Mouse (Mus musculus) liver, embryonic 11.5 days (tissue): ENCODE data around the gene Ttll1. TPM values are rescaled to one million over a fixed set of nuclear protein-coding genes. Genes with fewer than 3 reads are reported as not detected.

Experiments used
- ATAC-seq: fragments of 200-750 bp; cut with Nextera tagmentation; replicated peaks from 2 replicates; pipeline ENCODE4 v1.8.0; 2017; ENCODE audit warnings: moderate number of reproducible peaks, mild to moderate bottlenecking, moderate TSS enrichment, moderate library complexity; ENCODE audit not compliant: low FRiP score
- DNase-seq: peaks from one replicate; pipeline ENCODE4 v3.0.0-alpha.2; 2017; ENCODE audit warnings: low spot score
- H3K27ac ChIP-seq: fragments of 300-500 bp; sonication (generic); 2 replicates; pipeline ENCODE4 v1.5.1; 2014; ENCODE audit warnings: mild to moderate bottlenecking, low read depth, low read length, control low read depth
- H3K27me3 ChIP-seq: fragments of 300-500 bp; sonication (generic); replicated peaks from 2 replicates; pipeline ENCODE4 v1.6.1; 2014; ENCODE audit warnings: low read length, mixed read lengths; ENCODE audit not compliant: control insufficient read depth, insufficient read depth
- H3K36me3 ChIP-seq: fragments of 300-500 bp; sonication (generic); 2 replicates; pipeline ENCODE4 v1.6.1; 2014; ENCODE audit warnings: mild to moderate bottlenecking, low read length, moderate library complexity, mixed read lengths; ENCODE audit not compliant: control insufficient read depth, insufficient read depth
- H3K4me1 ChIP-seq: fragments of 300-500 bp; sonication (generic); replicated peaks from 2 replicates; pipeline ENCODE4 v1.6.1; 2014; ENCODE audit warnings: low read length, mixed read lengths; ENCODE audit not compliant: control insufficient read depth, insufficient read depth
- H3K4me2 ChIP-seq: fragments of 300-500 bp; sonication (generic); 2 replicates; pipeline ENCODE4 v1.6.1; 2014; ENCODE audit warnings: mild to moderate bottlenecking, control low read depth, moderate library complexity
- H3K4me3 ChIP-seq: fragments of 300-500 bp; sonication (generic); 2 replicates; pipeline ENCODE4 v1.5.1; 2014; ENCODE audit warnings: low read depth, low read length, control low read depth
- H3K9ac ChIP-seq: fragments of 300-500 bp; sonication (generic); 2 replicates; pipeline ENCODE4 v1.6.1; 2014; ENCODE audit warnings: low read depth, low read length, control low read depth
- H3K9me3 ChIP-seq: fragments of 300-500 bp; sonication (generic); 2 replicates; pipeline ENCODE4 v1.6.1; 2016; ENCODE audit warnings: low read length, inconsistent platforms, mixed read lengths; ENCODE audit not compliant: control insufficient read depth
- WGBS: fragments of 180-500 bp; shearing (Covaris S2); extraction: QIAGEN DNeasy Blood & Tissue Kit; methylation state at CpG from one replicate; pipeline ENCODE4 v1.1.7; 2014; 5-methylcytosine and 5-hydroxymethylcytosine counted together
- polyA plus RNA-seq: library from polyadenylated mRNA; unstranded; fragments of >200 nt; fragmentation: Nextera tagmentation; extraction: Ambion mirVana; gene quantifications from 2 replicates; pipeline ENCODE4 v1.2.1, GENCODE M21; 2014

Gene Ttll1
- polyA plus RNA-seq, 1 experiment from 2014 or later = 14.5 TPM

- no peak overlapping the region for H3K9ac ChIP-seq
- ATAC-seq (no peak), DNase-seq (no peak)
- no peak overlapping the region for H3K27ac ChIP-seq
- H3K9me3 ChIP-seq = no peaks in the 10 kb centered on the region
- H3K4me1 ChIP-seq = peaks cover 57% of the 10 kb centered on the region
- no peak overlapping the region for H3K4me3 ChIP-seq
- H3K36me3 ChIP-seq = no peaks in the 10 kb centered on the region
- H3K27me3 ChIP-seq = no peaks in the 10 kb centered on the region
- no peak overlapping the region for H3K4me2 ChIP-seq
- 94% methylated on average over 2 of the region's 2 CpGs for WGBS
Observed at GRCm38 (mm10) chr15:83450007-83450406, 60.7 kb downstream of the Ttll1 start.

GRCm38 (mm10) chr15:83448646-83449045 lies 62.0 kb downstream of the Ttll1 start:
- DNase-seq (no peak), ATAC-seq (no peak)
- Histone ChIP-seq H3K36me3 (no peaks in the 10 kb centered on the region), H3K4me2 (no peak overlapping the region), H3K9me3 (no peaks in the 10 kb centered on the region), H3K9ac (no peak overlapping the region), H3K27me3 (no peaks in the 10 kb centered on the region), H3K4me3 (no peak overlapping the region), H3K4me1 (peaks cover 63% of the 10 kb centered on the region), H3K27ac (no peak overlapping the region)
- WGBS = 81% methylated on average over 5 of the region's 5 CpGs

- no peaks in the 10 kb centered on the region for H3K36me3 ChIP-seq
- H3K4me1 ChIP-seq = peaks cover 68% of the 10 kb centered on the region
- H3K4me3 ChIP-seq = no peak overlapping the region
- WGBS = 59% methylated on average over 10 of the region's 10 CpGs
- H3K27ac ChIP-seq = no peak overlapping the region
- no peaks in the 10 kb centered on the region for H3K9me3 ChIP-seq
- no peak for ATAC-seq
- DNase-seq = no peak
- no peak overlapping the region for H3K9ac ChIP-seq
- peak overlapping the region; percentile 33; the same call in 1 of the 2 replicates for H3K4me2 ChIP-seq
- H3K27me3 ChIP-seq = no peaks in the 10 kb centered on the region
Observed at GRCm38 (mm10) chr15:83447791-83448544, 62.7 kb downstream of the Ttll1 start.

- Histone ChIP-seq H3K4me3 (no peak overlapping the region), H3K36me3 (no peaks in the 10 kb centered on the region)
Observed at GRCm38 (mm10) chr15:83445908-83446307, 64.8 kb downstream of the Ttll1 start.

GRCm38 (mm10) chr15:83445383-83445782 lies 65.3 kb downstream of the Ttll1 start:
- Histone ChIP-seq H3K9ac (no peak overlapping the region), H3K27me3 (no peaks in the 10 kb centered on the region), H3K27ac (no peak overlapping the region; the same call in 1 of the 2 replicates), H3K36me3 (no peaks in the 10 kb centered on the region), H3K9me3 (no peaks in the 10 kb centered on the region), H3K4me2 (no peak overlapping the region), H3K4me1 (peaks cover 60% of the 10 kb centered on the region), H3K4me3 (no peak overlapping the region)
- no peak for ATAC-seq
- WGBS = 81% methylated on average over 5 of the region's 5 CpGs
- no peak for DNase-seq

More at GRCm38 (mm10) chr15:83445908-83446307, 64.8 kb downstream of the Ttll1 start:
- Histone ChIP-seq H3K27ac (no peak overlapping the region; the same call in 1 of the 2 replicates), H3K9ac (no peak overlapping the region), H3K4me1 (peaks cover 58% of the 10 kb centered on the region), H3K27me3 (no peaks in the 10 kb centered on the region), H3K4me2 (no peak overlapping the region), H3K9me3 (no peaks in the 10 kb centered on the region)
- 73% methylated on average over 2 of the region's 2 CpGs for WGBS
- DNase-seq = no peak
- ATAC-seq = peak; percentile 12; the same call in 1 of the 2 replicates

- no peak overlapping the region for H3K9ac ChIP-seq
Observed at GRCm38 (mm10) chr15:83444425-83444824, 66.3 kb downstream of the Ttll1 start.

GRCm38 (mm10) chr15:83442495-83443037 lies 68.1 kb downstream of the Ttll1 start:
- Histone ChIP-seq H3K4me2 (no peak overlapping the region), H3K27ac (no peak overlapping the region), H3K9me3 (no peaks in the 10 kb centered on the region), H3K36me3 (no peaks in the 10 kb centered on the region), H3K9ac (no peak overlapping the region), H3K4me3 (no peak overlapping the region), H3K27me3 (no peaks in the 10 kb centered on the region), H3K4me1 (peaks cover 50% of the 10 kb centered on the region)
- DNase-seq (no peak), ATAC-seq (no peak)
- WGBS = 75% methylated on average over 4 of the region's 4 CpGs

More at GRCm38 (mm10) chr15:83444425-83444824, 66.3 kb downstream of the Ttll1 start:
- Histone ChIP-seq H3K27ac (no peak overlapping the region), H3K36me3 (no peaks in the 10 kb centered on the region), H3K27me3 (no peaks in the 10 kb centered on the region), H3K4me2 (peak overlapping the region; percentile 10; the same call in 1 of the 2 replicates), H3K9me3 (no peaks in the 10 kb centered on the region), H3K4me1 (peaks cover 60% of the 10 kb centered on the region), H3K4me3 (no peak overlapping the region)
- WGBS = 59% methylated on average over 6 of the region's 6 CpGs
- DNase-seq = no peak
- no peak for ATAC-seq

GRCm38 (mm10) chr15:83440726-83441125 lies 70.0 kb downstream of the Ttll1 start:
- no peak for DNase-seq
- Histone ChIP-seq H3K27me3 (no peaks in the 10 kb centered on the region), H3K9me3 (no peaks in the 10 kb centered on the region), H3K4me3 (no peak overlapping the region), H3K4me1 (peaks cover 33% of the 10 kb centered on the region), H3K36me3 (no peaks in the 10 kb centered on the region), H3K9ac (no peak overlapping the region), H3K4me2 (no peak overlapping the region), H3K27ac (no peak overlapping the region)
- no peak for ATAC-seq
- 69% methylated on average over 5 of the region's 5 CpGs for WGBS

- H3K4me1 ChIP-seq = peaks cover 37% of the 10 kb centered on the region
- WGBS = 90% methylated on average over 9 of the region's 9 CpGs
Observed at GRCm38 (mm10) chr15:83436541-83436940, 74.2 kb downstream of the Ttll1 start.

More at GRCm38 (mm10) chr15:83436541-83436940, 74.2 kb downstream of the Ttll1 start:
- no peaks in the 10 kb centered on the region for H3K9me3 ChIP-seq
- no peak overlapping the region for H3K27ac ChIP-seq
- H3K4me3 ChIP-seq = no peak overlapping the region
- no peak overlapping the region for H3K4me2 ChIP-seq
- DNase-seq (no peak), ATAC-seq (no peak)
- H3K36me3 ChIP-seq = no peaks in the 10 kb centered on the region
- no peak overlapping the region for H3K9ac ChIP-seq
- H3K27me3 ChIP-seq = no peaks in the 10 kb centered on the region
